Mouse (Mus musculus) E14TG2a.4 (cell line): Measurements from ENCODE around the gene Fkbp6.

Experiments used
- CTCF ChIP-seq: conservative IDR thresholded peaks from 2 replicates; pipeline ENCODE4 v1.5.1; 2014; ENCODE audit warnings: low read length
- POU5F1 ChIP-seq: IDR thresholded peaks from 2 replicates; pipeline ENCODE4 v1.6.1; 2014; ENCODE audit warnings: low read length, borderline replicate concordance

GRCm38 (mm10) chr5:135247337-135247736, 102.5 kb downstream of the Fkbp6 start:
- TF ChIP-seq CTCF (no peak), POU5F1 (no peak)
